Mouse (Mus musculus): ENCODE measurements around the gene Gpr12.
"Not testable (repeated sequence)": the region's sequence is repeated elsewhere in the genome, so short reads cannot be mapped to it uniquely, and the experiment has no call there.

Gene Gpr12

DNA sequence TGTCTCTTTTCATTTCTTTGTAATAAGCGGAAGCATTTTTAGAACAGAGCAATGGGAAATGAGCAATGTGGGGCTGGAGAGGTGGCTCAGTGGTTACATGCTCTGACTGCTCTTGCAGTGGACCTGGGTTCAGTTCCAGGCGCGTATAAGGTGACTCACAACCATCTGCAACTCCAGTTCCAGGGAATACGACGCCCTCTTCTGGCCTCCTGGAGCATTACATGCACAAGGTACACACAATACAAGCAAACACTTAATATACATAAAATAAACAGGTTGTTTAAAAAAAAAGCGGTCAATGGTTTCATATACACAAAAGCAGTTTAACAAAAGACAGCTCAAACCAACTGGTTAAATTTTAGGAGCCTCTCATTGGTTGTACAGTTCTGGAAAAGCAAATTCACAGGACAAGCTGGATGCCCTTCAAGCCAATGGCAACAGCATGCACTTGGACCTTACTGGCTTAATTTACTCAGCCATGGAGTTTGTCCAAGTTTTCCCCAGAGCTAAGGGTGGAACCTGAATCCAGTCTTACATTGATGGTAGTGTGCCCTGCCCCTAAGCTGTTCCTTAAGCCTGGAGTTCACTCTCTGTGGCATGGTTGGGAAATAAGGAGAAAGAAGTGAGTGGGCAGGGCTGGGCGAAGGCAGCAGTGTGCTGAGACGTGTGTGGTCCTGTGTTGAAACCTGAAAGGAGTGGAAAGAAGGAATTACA, 1.5 kb upstream of the Gpr12 start:
- DNase-seq = no peak

DNA sequence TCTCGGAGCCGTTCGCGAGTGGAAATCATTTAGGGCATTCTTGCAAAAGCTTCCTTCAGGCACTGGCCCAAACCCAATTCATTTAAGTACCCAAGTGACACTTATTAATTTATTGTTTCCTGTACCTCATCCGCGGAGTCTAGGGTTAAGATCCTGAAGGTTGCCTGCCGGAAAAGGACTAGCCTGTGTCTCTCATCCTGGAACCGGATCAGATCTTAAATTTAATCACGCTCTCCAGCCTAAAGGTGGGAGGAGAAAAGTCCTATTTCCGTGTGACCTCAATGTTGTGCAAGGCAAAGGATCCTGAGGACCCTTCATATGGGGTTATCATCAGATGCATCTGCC, 240 bp upstream of the Gpr12 start:
- no peak for DNase-seq

DNA sequence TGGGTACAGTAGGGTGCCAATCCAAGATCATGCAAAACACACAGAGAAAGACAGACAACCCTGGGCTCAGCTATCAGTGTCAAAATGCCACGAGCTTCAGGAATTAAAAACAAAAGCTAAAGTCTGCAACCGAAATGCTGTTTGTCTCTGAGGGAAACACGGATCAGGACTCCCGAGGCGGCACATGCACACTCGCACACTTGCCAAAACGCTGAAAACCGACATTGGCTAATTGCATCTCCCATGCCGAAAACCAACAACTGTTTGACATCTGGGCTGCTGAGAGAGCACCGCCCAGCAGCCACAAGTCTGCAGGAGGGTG, 922 bp downstream of the Gpr12 start:
- no peak for DNase-seq

DNA sequence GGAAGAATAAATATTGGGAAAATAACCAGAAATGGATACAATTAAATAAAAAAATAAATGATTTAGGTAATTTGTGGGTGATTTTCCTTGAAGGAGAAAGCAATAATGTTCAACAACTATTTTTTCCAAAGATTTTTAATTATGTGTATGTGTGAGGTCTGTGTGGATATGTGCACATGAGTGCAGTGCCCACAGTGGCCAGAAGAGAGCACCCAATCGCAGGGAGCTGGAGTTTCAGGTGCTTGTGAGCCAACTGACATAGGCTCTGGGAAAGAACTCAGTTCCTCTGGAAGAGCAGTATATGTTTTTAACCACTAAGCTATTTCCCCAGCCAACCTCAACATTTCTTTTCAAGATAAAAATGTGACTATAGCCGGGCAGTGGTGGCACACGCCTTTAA, 8.4 kb downstream of the Gpr12 start:
- no peak for DNase-seq

DNA sequence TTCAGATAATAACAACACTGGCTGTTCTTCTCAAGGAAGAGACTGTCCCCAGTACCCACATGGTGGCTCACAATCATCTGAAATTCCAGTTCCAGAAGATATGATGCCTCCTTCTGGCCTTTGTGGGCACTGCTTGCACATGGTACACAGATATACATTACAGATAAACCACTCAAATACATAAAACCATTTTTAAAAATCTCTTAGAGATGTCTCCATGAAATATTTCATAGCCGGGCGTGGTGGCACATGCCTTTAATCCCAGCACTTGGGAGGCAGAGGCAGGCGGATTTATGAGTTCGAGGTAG, 12.3 kb downstream of the Gpr12 start:
- DNase-seq = not testable (repeated sequence)

DNA sequence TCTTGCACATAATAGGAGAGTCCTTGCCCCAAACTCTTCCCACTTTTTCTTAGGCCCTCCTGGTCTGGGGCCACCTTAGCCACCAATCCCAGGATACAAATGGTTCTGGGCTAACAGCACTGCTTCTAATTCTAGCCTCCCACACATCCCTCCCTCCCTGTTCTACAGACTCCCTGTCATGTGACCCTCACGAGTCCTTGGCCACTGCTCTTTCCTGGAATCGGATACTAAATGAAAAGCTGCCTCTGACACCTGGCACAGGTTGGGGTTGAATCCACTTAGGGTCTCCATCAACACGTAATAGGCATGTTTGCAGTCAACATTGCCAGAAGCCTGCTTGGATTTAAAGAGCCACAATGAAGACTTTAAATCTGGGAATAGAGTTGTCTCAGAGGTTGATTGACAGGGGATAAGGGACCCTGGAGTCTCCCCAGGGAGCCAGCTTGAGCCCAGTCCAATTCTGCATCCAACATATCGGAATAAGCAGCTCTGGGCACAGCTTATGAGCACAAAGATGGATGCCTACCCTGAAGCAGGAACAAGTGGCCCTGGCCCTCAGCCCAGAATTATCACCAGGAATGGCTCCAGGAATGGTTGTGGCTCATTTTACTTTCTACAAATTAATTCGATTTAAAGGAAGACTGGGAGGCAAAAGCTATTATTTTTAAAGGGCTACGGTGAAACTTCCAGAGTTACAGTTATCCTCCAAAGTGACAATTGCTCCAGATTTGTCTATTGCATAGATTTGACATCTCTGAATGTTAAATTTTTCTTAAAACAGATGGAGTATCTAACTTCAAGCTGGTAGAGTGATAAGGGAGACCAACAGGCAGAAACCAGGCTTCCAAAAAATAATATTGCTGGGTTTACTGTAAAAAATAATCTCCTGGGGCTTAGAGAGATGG, 13.0 kb downstream of the Gpr12 start:
- DNase-seq = not testable (repeated sequence)

DNA sequence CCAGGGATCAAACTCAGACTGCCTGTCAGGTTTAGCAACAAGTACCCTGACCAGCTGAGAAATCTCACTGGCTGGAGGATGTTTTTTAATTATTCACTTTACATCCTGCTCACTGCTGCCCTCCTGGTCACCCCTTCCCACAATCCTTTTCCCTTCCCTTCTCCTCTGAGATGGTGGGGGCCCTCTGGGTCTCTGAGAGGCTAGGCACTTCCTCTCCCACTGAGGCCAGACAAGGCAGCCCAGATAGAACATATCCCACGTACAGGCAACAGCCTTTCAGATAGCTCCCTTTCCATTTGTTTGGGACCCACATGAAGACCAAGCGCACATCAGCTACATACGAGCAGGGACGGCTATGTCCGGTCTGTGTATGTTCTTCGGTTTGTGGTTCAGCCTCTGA, 14.9 kb downstream of the Gpr12 start:
- DNase-seq = not testable (repeated sequence)

DNA sequence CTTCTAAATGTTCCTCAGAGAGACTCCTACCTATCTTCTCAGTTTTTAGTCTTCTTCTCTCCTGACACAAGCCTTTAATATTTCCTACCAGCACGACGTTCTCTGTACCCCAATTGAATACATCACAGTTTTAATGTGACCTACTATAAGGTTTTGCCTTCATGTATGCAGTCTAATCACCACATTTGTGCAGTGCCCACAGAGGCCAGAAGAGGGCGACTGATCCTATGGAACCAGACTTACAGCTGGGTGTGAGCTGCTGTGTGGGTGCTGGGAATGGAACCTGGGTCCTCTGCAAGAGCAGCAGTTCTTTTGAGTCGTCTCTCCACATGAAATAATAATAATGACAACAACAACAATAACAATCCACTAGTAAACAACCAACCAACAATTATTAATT, 18.0 kb downstream of the Gpr12 start:
- DNase-seq = peak; percentile 53

DNA sequence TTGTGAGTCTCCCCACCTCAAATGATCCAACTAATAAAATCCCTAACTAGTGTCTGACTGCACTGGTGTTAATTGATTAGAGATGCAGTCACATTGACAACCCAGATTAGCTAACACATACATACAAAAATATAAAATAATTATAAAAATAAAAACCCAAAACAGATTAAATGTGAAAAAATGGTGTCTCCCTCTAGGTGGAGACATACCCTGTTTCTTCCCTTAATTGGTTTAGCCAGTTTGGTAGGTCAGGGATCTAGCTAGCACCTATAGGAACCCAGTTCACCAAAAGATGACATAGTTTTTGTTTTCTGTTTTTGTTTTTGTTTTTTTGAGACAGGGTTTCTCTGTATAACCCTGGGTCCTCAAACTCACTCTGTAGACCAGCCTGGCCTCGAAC, 20.8 kb downstream of the Gpr12 start:
- DNase-seq = no peak

DNA sequence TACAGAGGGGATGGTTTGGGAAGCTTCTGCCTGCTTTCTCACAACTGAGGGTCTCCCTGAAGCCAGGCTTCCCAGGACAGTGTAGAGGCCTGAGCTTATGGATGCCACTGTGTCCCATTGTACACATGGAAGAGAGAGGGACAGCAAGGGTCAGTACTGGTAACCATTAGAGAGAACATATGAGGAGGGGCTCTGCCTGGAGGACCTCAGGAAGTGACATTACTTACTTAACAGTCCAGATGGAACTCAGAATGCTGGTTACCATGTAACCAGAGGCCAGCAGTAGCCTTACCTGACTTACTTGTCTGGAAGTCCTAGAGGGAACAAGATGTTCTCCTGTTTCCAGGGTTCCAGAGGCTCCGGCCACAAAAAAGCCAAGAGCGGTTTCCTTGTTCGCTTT, 29.2 kb downstream of the Gpr12 start, which contains the start of gene Gm3415:
Gene Gm3415, plus strand, starts transcription at position 301 of the 400 bp plus-strand sequence.
- not testable (repeated sequence) for DNase-seq

DNA sequence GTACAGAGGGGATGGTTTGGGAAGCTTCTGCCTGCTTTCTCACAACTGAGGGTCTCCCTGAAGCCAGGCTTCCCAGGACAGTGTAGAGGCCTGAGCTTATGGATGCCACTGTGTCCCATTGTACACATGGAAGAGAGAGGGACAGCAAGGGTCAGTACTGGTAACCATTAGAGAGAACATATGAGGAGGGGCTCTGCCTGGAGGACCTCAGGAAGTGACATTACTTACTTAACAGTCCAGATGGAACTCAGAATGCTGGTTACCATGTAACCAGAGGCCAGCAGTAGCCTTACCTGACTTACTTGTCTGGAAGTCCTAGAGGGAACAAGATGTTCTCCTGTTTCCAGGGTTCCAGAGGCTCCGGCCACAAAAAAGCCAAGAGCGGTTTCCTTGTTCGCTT, 47.7 kb downstream of the Gpr12 start, which contains the start of gene Gm3409:
Gene Gm3409, plus strand, starts transcription at position 301 of the 400 bp plus-strand sequence.
- not testable (repeated sequence) for DNase-seq
